Mouse (Mus musculus): Measurements from ENCODE around the gene Gna15. TPM values are rescaled to one million over a fixed set of nuclear protein-coding genes. Genes with fewer than 3 reads are reported as not detected.

Gna15 gene
- polyA plus RNA-seq, 1 experiment = 14.8 TPM

- Histone ChIP-seq H3K27me3 (ENCODE audit: control insufficient read depth, insufficient read depth, low read length) (peaks cover 8% of the 10 kb centered on the region), H3K27ac (ENCODE audit: insufficient read depth, low read length) (no peak overlapping the region), H3K4me1 (ENCODE audit: control insufficient read depth, insufficient read depth, insufficient read length) (no peaks in the 10 kb centered on the region), H3K36me3 (ENCODE audit: control insufficient read depth, insufficient read depth, low read length) (no peaks in the 10 kb centered on the region), H3K4me3 (ENCODE audit: extremely low read depth, insufficient read depth, insufficient read length) (no peak overlapping the region)
- no peak for TF ChIP-seq CTCF (IDR thresholded peaks at IDR 0.05; ENCODE audit: extremely low read depth, insufficient read depth, insufficient read length, insufficient replicate concordance)
- TF ChIP-seq POLR2A (IDR thresholded peaks at IDR 0.05; ENCODE audit: low read depth, low read length) = no peak
- DNase-seq (ENCODE audit: low read depth in 1 of 2, low spot score in 2 of 2) = no peak
- 7% methylated on average over 14 of the region's 14 CpGs for WGBS
Observed at GRCm38 (mm10) chr10:81452947-81453288, 71.1 kb downstream of the Gna15 start.

Other genes starting within 250 kb of the Gna15 start
- 8.1 and 10.6 TPM in 2 replicates for gene Tjp3, start 232.6 kb downstream of the Gna15 start, polyA plus RNA-seq (2012; rRNA removed)
- 93.2 and 111 TPM in 2 replicates for gene Pip5k1c, start 231.3 kb downstream of the Gna15 start, polyA plus RNA-seq (2012; rRNA removed)
- gene Cactin, start 203.1 kb downstream of the Gna15 start, polyA plus RNA-seq (2012; rRNA removed) = 38.6 and 44.8 TPM in 2 replicates
- gene Tbxa2r, start 195.5 kb downstream of the Gna15 start, polyA plus RNA-seq (2012; rRNA removed) = 68.1 and 92.5 TPM in 2 replicates
- 1.3 and 1.7 TPM in 2 replicates for gene Gipc3, start 181.0 kb downstream of the Gna15 start, polyA plus RNA-seq (2012; rRNA removed)
- 74.8 and 92.9 TPM in 2 replicates for gene Hmg20b, start 173.7 kb downstream of the Gna15 start, polyA plus RNA-seq (2012; rRNA removed)
- 20.2 and 32.6 TPM in 2 replicates for gene Mfsd12, start 166.7 kb downstream of the Gna15 start, polyA plus RNA-seq (2012; rRNA removed)
- gene 4930404N11Rik, start 158.4 kb downstream of the Gna15 start, polyA plus RNA-seq (2012; rRNA removed) = 7.8 and 11.7 TPM in 2 replicates
- gene Fzr1, start 145.7 kb downstream of the Gna15 start, polyA plus RNA-seq (2012; rRNA removed) = 127 and 128 TPM in 2 replicates
- gene Dohh, start 139.8 kb downstream of the Gna15 start, polyA plus RNA-seq (2012; rRNA removed) = 47.9 and 71.7 TPM in 2 replicates
- gene Gm48551, start 139.8 kb downstream of the Gna15 start, polyA plus RNA-seq (2012; rRNA removed) = 2.3 and 2.9 TPM in 2 replicates
- 2.9 and 6.4 TPM in 2 replicates for gene Gm48552, start 135.2 kb downstream of the Gna15 start, polyA plus RNA-seq (2012; rRNA removed)
- 18.3 and 22.9 TPM in 2 replicates for gene Smim24, start 131.2 kb downstream of the Gna15 start, polyA plus RNA-seq (2012; rRNA removed)
- gene Nfic, start 68.6 kb downstream of the Gna15 start, polyA plus RNA-seq (2012; rRNA removed) = 26.0 and 32.4 TPM in 2 replicates
- gene Celf5, start 41.5 kb downstream of the Gna15 start, polyA plus RNA-seq (2012; rRNA removed) = 0.33 and 0.70 TPM in 2 replicates
- gene Ncln, start 27.8 kb downstream of the Gna15 start, polyA plus RNA-seq (2012; rRNA removed) = 198 and 259 TPM in 2 replicates
- gene S1pr4, start 24.1 kb downstream of the Gna15 start, polyA plus RNA-seq (2012; rRNA removed) = 127 and 168 TPM in 2 replicates
- gene Gna11, start 21.0 kb upstream of the Gna15 start, polyA plus RNA-seq (2012; rRNA removed) = 33.8 and 38.9 TPM in 2 replicates
- 702 and 1,172 TPM in 2 replicates for gene Aes, start 35.3 kb upstream of the Gna15 start, polyA plus RNA-seq (2012; rRNA removed)
- 49.9 and 58.6 TPM in 2 replicates for gene Tle2, start 50.3 kb upstream of the Gna15 start, polyA plus RNA-seq (2012; rRNA removed)
- gene Tle6, start 76.8 kb upstream of the Gna15 start, polyA plus RNA-seq (2012; rRNA removed) = 14.3 and 15.6 TPM in 2 replicates
- gene BC025920, start 82.0 kb upstream of the Gna15 start, polyA plus RNA-seq (2012; rRNA removed) = 1.8 TPM in 2 replicates
- gene Sirt6, start 103.6 kb upstream of the Gna15 start, polyA plus RNA-seq (2012; rRNA removed) = 30.3 and 39.4 TPM in 2 replicates
- gene Ankrd24, start 104.3 kb upstream of the Gna15 start, polyA plus RNA-seq (2012; rRNA removed) = 14.0 and 17.8 TPM in 2 replicates
- gene Gm10778, start 124.8 kb upstream of the Gna15 start, polyA plus RNA-seq (2012; rRNA removed) = 0.29 and 0.40 TPM in 2 replicates
- 0.34 and 0.41 TPM in 2 replicates for gene Zfp433, start 180.6 kb upstream of the Gna15 start, polyA plus RNA-seq (2012; rRNA removed)
- gene Gm3055, start 246.9 kb upstream of the Gna15 start, polyA plus RNA-seq (2012; rRNA removed) = 0.39 and 0.41 TPM in 2 replicates

Measured in spleen, adult 2 months (tissue).